ENCODE assay signal across 8 mouse cellular contexts in the genomic region with DNA sequence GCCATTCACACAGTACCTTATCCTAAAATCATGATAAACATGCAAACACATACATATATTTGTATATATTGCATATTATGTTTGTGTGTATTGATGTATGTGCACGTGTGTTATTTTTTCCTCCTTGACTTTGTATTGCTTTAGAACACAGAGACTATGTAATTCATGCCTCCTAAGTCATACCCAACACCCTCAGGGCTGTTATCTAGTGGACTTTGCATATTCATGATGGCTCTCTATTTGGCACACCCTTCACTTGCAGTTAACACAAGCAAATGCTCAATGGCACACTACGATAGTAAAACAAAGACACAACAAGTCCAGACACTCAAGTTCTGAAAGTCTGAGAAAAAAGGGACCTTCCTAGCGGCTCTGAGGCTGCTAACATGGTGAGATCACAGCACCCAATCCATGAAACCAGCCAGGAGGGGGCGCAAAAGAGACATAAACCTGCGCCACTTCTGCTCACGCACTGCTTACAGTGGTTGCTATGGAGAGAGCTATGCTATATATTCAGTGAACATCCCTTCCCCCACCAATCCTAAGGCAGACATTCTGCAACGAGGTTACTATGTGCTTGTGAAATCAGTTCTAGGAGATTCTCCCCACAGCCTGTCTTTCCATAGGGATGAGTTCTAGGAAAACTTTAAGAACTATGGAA.
DNase-seq lines count a peak whose midpoint lies in the region; ATAC-seq and TF ChIP-seq lines count a peak whose summit lies in the region.

No protein-coding gene starts in this region.

- H3K4me2 ChIP-seq in heart, postnatal 0 days (ENCODE audit: low read depth, low read length), result no peak overlapping the region
- no peak overlapping the region for H3K4me2 ChIP-seq in liver, embryonic 11.5 days

- no peaks in the 10 kb centered on the region; the same call in 1 of the 2 replicates for H3K4me1 ChIP-seq in embryonic fibroblast, embryonic 13.5 days (ENCODE audit: control insufficient read depth, insufficient read depth, low read length)
- no peaks in the 10 kb centered on the region for H3K4me1 ChIP-seq in heart, postnatal 0 days (ENCODE audit: control insufficient read depth, insufficient read depth)
- no peaks in the 10 kb centered on the region for H3K4me1 ChIP-seq in liver, embryonic 11.5 days (replicated peaks; ENCODE audit: control insufficient read depth, insufficient read depth, low read length)

- peak; percentile 64 to 68 for DNase-seq in B cell, adult 2 months
- peak; percentile 33 to 49 for DNase-seq in adrenal gland, postnatal 4 days (ENCODE audit: low spot score in 2 of 2)
- DNase-seq in heart, postnatal 0 days (ENCODE audit: low spot score), result peak; percentile 71
- peak; percentile 68 for DNase-seq in kidney, postnatal 14 days
- DNase-seq in liver, embryonic 11.5 days (ENCODE audit: low spot score), result peak; percentile 73
- peak; percentile 68 for DNase-seq in naive thymus-derived CD4-positive, alpha-beta T cell, adult 2 months (ENCODE audit: low read depth)
- peak; percentile 68 for DNase-seq in splenic B cell, adult 2 months (ENCODE audit: low read depth, low spot score)

- H3K4me3 ChIP-seq in embryonic fibroblast, embryonic 13.5 days (ENCODE audit: insufficient read depth, low read length), result no peak overlapping the region
- no peak overlapping the region for H3K4me3 ChIP-seq in heart, postnatal 0 days (ENCODE audit: low read depth, low read length)
- no peak overlapping the region for H3K4me3 ChIP-seq in liver, embryonic 11.5 days (ENCODE audit: low read depth, low read length)

- no peak for TF ChIP-seq EP300 in heart, postnatal 0 days (IDR thresholded peaks at IDR 0.05; ENCODE audit: low read depth)

- TF ChIP-seq CTCF in embryonic fibroblast, embryonic 13.5 days (IDR thresholded peaks at IDR 0.05; ENCODE audit: borderline replicate concordance, insufficient read depth, low read length), result peak; percentile 56
- peak; percentile 76 for TF ChIP-seq CTCF in heart, postnatal 0 days (IDR thresholded peaks at IDR 0.05; ENCODE audit: low read depth)

- ATAC-seq in heart, postnatal 0 days (ENCODE audit: insufficient read depth, low read depth), result peak; percentile 67; the same call in 1 of the 2 replicates
- peak; percentile 82 for ATAC-seq in liver, embryonic 11.5 days (replicated peaks; ENCODE audit: low FRiP score)

- TF ChIP-seq POLR2A in embryonic fibroblast, embryonic 13.5 days (IDR thresholded peaks at IDR 0.05; ENCODE audit: low read depth, low read length), result no peak

- H3K9ac ChIP-seq in heart, postnatal 0 days (replicated peaks; ENCODE audit: low read depth, low read length), result no peak overlapping the region
- no peak overlapping the region for H3K9ac ChIP-seq in liver, embryonic 11.5 days (ENCODE audit: low read depth, low read length)

- no peak overlapping the region for H3K27ac ChIP-seq in embryonic fibroblast, embryonic 13.5 days (ENCODE audit: insufficient read depth, low read length)
- H3K27ac ChIP-seq in heart, postnatal 0 days (ENCODE audit: low read depth), result no peak overlapping the region
- H3K27ac ChIP-seq in liver, embryonic 11.5 days (ENCODE audit: low read depth, low read length), result no peak overlapping the region

- H3K27me3 ChIP-seq in heart, postnatal 0 days (ENCODE audit: control insufficient read depth, insufficient read depth, low read length), result no peaks in the 10 kb centered on the region
- H3K27me3 ChIP-seq in liver, embryonic 11.5 days (replicated peaks; ENCODE audit: control insufficient read depth, insufficient read depth, low read length), result no peaks in the 10 kb centered on the region
- no peaks in the 10 kb centered on the region for H3K27me3 ChIP-seq in splenic B cell, adult 2 months (ENCODE audit: control insufficient read depth, insufficient read depth, low read length, poor library complexity, severe bottlenecking)

- no peaks in the 10 kb centered on the region for H3K9me3 ChIP-seq in heart, postnatal 0 days (replicated peaks; ENCODE audit: control insufficient read depth, low read length)
- H3K9me3 ChIP-seq in liver, embryonic 11.5 days (ENCODE audit: control insufficient read depth, low read length), result no peaks in the 10 kb centered on the region

- WGBS in heart, postnatal 0 days, result 9% methylated on average over 7 of the region's 7 CpGs
- 16% methylated on average over 7 of the region's 7 CpGs for WGBS in liver, embryonic 11.5 days

- no peaks in the 10 kb centered on the region for H3K36me3 ChIP-seq in heart, postnatal 0 days (replicated peaks; ENCODE audit: control insufficient read depth, insufficient read depth, low read length)
- H3K36me3 ChIP-seq in liver, embryonic 11.5 days (ENCODE audit: control insufficient read depth, insufficient read depth, low read length), result no peaks in the 10 kb centered on the region
- H3K36me3 ChIP-seq in splenic B cell, adult 2 months (ENCODE audit: control insufficient read depth, insufficient read depth, low read length, poor library complexity, severe bottlenecking), result no peaks in the 10 kb centered on the region
